Mouse (Mus musculus): ENCODE data around the gene Gm10392. TPM values are rescaled to one million over a fixed set of nuclear protein-coding genes. Genes with fewer than 3 reads are reported as not detected.

Gm10392 gene
- total RNA-seq, 4 experiments from 2014 or later, result not detected

GRCm38 (mm10) chr11:77508068-77509021 lies 10.7 kb downstream of the Gm10392 start:
- DNase-seq (ENCODE audit: low spot score), result peak; percentile 77

- DNase-seq (ENCODE audit: low spot score), result no peak
Measured at GRCm38 (mm10) chr11:77507426-77507825, 11.6 kb downstream of the Gm10392 start.

- no peak for DNase-seq (ENCODE audit: low spot score)
Measured at GRCm38 (mm10) chr11:77506941-77507340, 12.1 kb downstream of the Gm10392 start.

- no peak for DNase-seq (ENCODE audit: low spot score)
Measured at GRCm38 (mm10) chr11:77506273-77506672, 12.7 kb downstream of the Gm10392 start.

GRCm38 (mm10) chr11:77505291-77505980 lies 13.6 kb downstream of the Gm10392 start:
- DNase-seq (ENCODE audit: low spot score), result no peak

GRCm38 (mm10) chr11:77504377-77504776 lies 14.6 kb downstream of the Gm10392 start:
- DNase-seq (ENCODE audit: low spot score), result no peak

- no peak for DNase-seq (ENCODE audit: low spot score)
Measured at GRCm38 (mm10) chr11:77503511-77503910, 15.5 kb downstream of the Gm10392 start.

GRCm38 (mm10) chr11:77502481-77502880 lies 16.5 kb downstream of the Gm10392 start:
- DNase-seq (ENCODE audit: low spot score), result no peak

GRCm38 (mm10) chr11:77501971-77502370 lies 17.0 kb downstream of the Gm10392 start:
- no peak for DNase-seq (ENCODE audit: low spot score)

- peak; percentile 74 for DNase-seq (ENCODE audit: low spot score)
Measured at GRCm38 (mm10) chr11:77501392-77501791, 17.6 kb downstream of the Gm10392 start.

- no peak for DNase-seq (ENCODE audit: low spot score)
Measured at GRCm38 (mm10) chr11:77500361-77501325, 18.4 kb downstream of the Gm10392 start.

GRCm38 (mm10) chr11:77499354-77499753 lies 19.6 kb downstream of the Gm10392 start:
- DNase-seq (ENCODE audit: low spot score), result no peak

- no peak for DNase-seq (ENCODE audit: low spot score)
Measured at GRCm38 (mm10) chr11:77498261-77499139, 20.5 kb downstream of the Gm10392 start.

GRCm38 (mm10) chr11:77497851-77498250 lies 21.1 kb downstream of the Gm10392 start:
- no peak for DNase-seq (ENCODE audit: low spot score)

GRCm38 (mm10) chr11:77497341-77497756 lies 21.6 kb downstream of the Gm10392 start:
- peak; percentile 85 for DNase-seq (ENCODE audit: low spot score)

- DNase-seq (ENCODE audit: low spot score), result no peak
Measured at GRCm38 (mm10) chr11:77495507-77495906, 23.5 kb downstream of the Gm10392 start.

GRCm38 (mm10) chr11:77494782-77495181 lies 24.2 kb downstream of the Gm10392 start:
- no peak for DNase-seq (ENCODE audit: low spot score)

GRCm38 (mm10) chr11:77494344-77494676 lies 24.7 kb downstream of the Gm10392 start:
- DNase-seq (ENCODE audit: low spot score), result no peak

GRCm38 (mm10) chr11:77493512-77494343 lies 25.3 kb downstream of the Gm10392 start, which contains the start of gene Git1:
Gene Git1, plus strand, starts transcription at chr11:77493562.
- no peak for DNase-seq (ENCODE audit: low spot score)
